Mouse (Mus musculus) hindbrain, embryonic 11.5 days (tissue): ENCODE results near the gene Csdc2. TPM values are rescaled to one million over a fixed set of nuclear protein-coding genes. Genes with fewer than 3 reads are reported as not detected.
A peak's percentile ranks its signal among the peaks of the same experiment; 100 is the strongest.

Experiments
- ATAC-seq: fragments of 200-750 bp; cut with Nextera tagmentation; 2 replicates; pipeline ENCODE4 v1.8.0; 2017; ENCODE audit warnings: mild to moderate bottlenecking, moderate TSS enrichment, moderate library complexity; ENCODE audit not compliant: low FRiP score
- DNase-seq: peaks from one replicate; pipeline ENCODE4 v3.0.0-alpha.2; 2015; ENCODE audit warnings: low spot score
- H3K27ac ChIP-seq: fragments of 300-500 bp; sonication (generic); 2 replicates; pipeline ENCODE4 v1.5.1; 2014; ENCODE audit warnings: mild to moderate bottlenecking, low read depth, low read length
- H3K27me3 ChIP-seq: fragments of 300-500 bp; sonication (generic); 2 replicates; pipeline ENCODE4 v1.6.1; 2014; ENCODE audit warnings: mild to moderate bottlenecking, low read length, moderate library complexity, mixed read lengths; ENCODE audit not compliant: control insufficient read depth, insufficient read depth
- H3K36me3 ChIP-seq: fragments of 300-500 bp; sonication (generic); 2 replicates; pipeline ENCODE4 v1.6.1; 2014; ENCODE audit warnings: mild to moderate bottlenecking, low read length, moderate library complexity, mixed read lengths; ENCODE audit not compliant: control insufficient read depth, insufficient read depth
- H3K4me1 ChIP-seq: fragments of 300-500 bp; sonication (generic); replicated peaks from 2 replicates; pipeline ENCODE4 v1.6.1; 2014; ENCODE audit warnings: low read length, mixed read lengths; ENCODE audit not compliant: control insufficient read depth, insufficient read depth
- H3K4me2 ChIP-seq: fragments of 300-500 bp; sonication (generic); replicated peaks from 2 replicates; pipeline ENCODE4 v1.6.1; 2014; ENCODE audit warnings: mild to moderate bottlenecking, low read depth, low read length
- H3K4me3 ChIP-seq: fragments of 300-500 bp; sonication (generic); 2 replicates; pipeline ENCODE4 v1.5.1; 2014; ENCODE audit warnings: low read depth, low read length
- H3K9ac ChIP-seq: fragments of 300-500 bp; sonication (generic); 2 replicates; pipeline ENCODE4 v1.6.1; 2014; ENCODE audit warnings: low read depth, low read length
- H3K9me3 ChIP-seq: fragments of 300-500 bp; sonication (generic); 2 replicates; pipeline ENCODE4 v1.6.1; 2016; ENCODE audit warnings: low read length; ENCODE audit not compliant: control insufficient read depth
- WGBS: fragments of 180-500 bp; shearing (Covaris S2); extraction: QIAGEN DNeasy Blood & Tissue Kit; methylation state at CpG from one replicate; pipeline ENCODE4 v1.1.7; 2014; 5-methylcytosine and 5-hydroxymethylcytosine counted together
- polyA plus RNA-seq: library from polyadenylated mRNA; unstranded; fragments of >200 nt; fragmentation: Nextera tagmentation; extraction: Ambion mirVana; gene quantifications from 2 replicates; pipeline ENCODE4 v1.2.1, GENCODE M21; 2014

The Csdc2 gene
- polyA plus RNA-seq, 1 experiment from 2014 or later, result 25.7 TPM

DNA sequence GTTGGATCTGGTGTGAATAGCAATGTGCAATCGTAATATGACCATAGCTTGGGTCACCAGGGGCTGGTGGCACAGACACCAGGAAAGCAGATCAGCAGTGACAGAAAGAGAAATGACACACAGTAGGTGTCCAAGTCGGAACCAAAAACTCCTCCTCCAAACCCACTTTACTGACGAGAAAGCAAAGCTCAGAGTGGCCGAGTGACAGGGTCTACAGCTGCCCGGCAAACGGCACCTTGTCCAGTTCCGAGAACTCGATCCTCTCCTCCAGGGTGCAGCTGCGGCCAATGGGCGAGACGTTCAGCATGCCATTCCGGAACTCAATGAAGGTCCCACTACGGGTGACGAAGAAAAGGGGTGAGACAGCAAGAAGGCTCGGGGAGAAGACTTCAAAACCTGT lies 18.9 kb downstream of the Csdc2 start:
- 90% methylated on average over 15 of the region's 15 CpGs for WGBS

DNA sequence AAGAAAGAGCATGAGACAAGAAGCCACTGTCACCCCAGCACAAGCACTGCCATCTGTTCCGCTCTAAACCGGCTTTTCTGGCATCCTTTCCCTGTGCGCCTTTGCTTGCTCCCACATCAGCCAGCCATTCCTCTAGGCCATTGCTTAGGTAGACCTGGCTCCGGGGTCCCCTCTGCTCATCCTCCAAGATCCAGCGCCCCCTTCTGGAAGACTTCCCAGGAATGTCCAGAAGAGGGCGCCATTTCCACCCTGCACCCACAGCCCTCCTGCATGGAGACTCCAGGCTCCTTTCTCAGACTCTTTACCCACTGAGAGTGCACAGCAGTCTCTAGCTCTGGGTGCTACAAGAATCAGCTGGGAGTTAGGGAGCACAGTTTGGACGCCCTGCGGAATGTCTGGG lies 19.9 kb downstream of the Csdc2 start:
- DNase-seq, result peak; percentile 78
- 52% methylated on average over 8 of the region's 8 CpGs for WGBS
- Histone ChIP-seq H3K4me3 (no peak overlapping the region), H3K9me3 (no peaks in the 10 kb centered on the region), H3K4me1 (no peaks in the 10 kb centered on the region), H3K36me3 (0 out of 2 replicates have a peak, but pooled peaks cover 1% of the 10 kb centered on the region), H3K4me2 (no peak overlapping the region), H3K9ac (no peak overlapping the region), H3K27me3 (no peaks in the 10 kb centered on the region), H3K27ac (no peak overlapping the region)
- no peak for ATAC-seq

More for the DNA sequence above, 18.9 kb downstream of the Csdc2 start:
- H3K4me1 ChIP-seq, result no peaks in the 10 kb centered on the region
- DNase-seq (no peak), ATAC-seq (no peak)
- no peaks in the 10 kb centered on the region for H3K27me3 ChIP-seq
- H3K9ac ChIP-seq, result no peak overlapping the region
- H3K4me2 ChIP-seq, result no peak overlapping the region
- H3K27ac ChIP-seq, result no peak overlapping the region
- no peak overlapping the region for H3K4me3 ChIP-seq
- H3K36me3 ChIP-seq, result 0 out of 2 replicates have a peak, but pooled peaks cover 2% of the 10 kb centered on the region
- H3K9me3 ChIP-seq, result no peaks in the 10 kb centered on the region

DNA sequence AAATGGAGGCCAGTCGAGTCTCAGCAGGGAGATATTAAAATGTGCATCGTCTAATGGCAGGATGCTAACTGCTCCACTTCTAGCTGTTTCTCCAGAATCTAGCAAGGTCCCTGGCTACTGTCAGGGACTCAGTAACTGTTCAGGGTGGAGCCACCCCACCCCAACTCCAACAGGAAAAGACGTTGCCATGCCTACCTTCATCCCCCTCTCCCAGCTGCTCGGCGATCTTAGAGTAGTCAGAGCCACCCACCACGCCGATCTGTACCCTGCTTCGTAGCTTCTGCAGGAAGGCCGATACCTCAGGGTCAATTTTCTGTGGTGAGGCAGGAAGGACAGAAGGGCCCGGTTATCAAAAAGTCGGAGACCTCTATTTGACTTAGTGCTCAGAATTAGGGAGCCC lies 21.0 kb downstream of the Csdc2 start:
- WGBS, result 89% methylated on average over 11 of the region's 11 CpGs
- DNase-seq, result no peak
- ATAC-seq, result no peak
- no peak overlapping the region for H3K4me2 ChIP-seq
- no peaks in the 10 kb centered on the region for H3K36me3 ChIP-seq
- no peak overlapping the region for H3K9ac ChIP-seq
- no peaks in the 10 kb centered on the region for H3K27me3 ChIP-seq
- no peak overlapping the region for H3K27ac ChIP-seq
- H3K9me3 ChIP-seq, result no peaks in the 10 kb centered on the region
- H3K4me1 ChIP-seq, result no peaks in the 10 kb centered on the region
- H3K4me3 ChIP-seq, result no peak overlapping the region

GRCm38 (mm10) chr15:81958906-81959305 lies 22.3 kb downstream of the Csdc2 start:
- Histone ChIP-seq H3K36me3 (no peaks in the 10 kb centered on the region), H3K27ac (no peak overlapping the region), H3K9ac (no peak overlapping the region), H3K4me1 (no peaks in the 10 kb centered on the region), H3K4me2 (no peak overlapping the region), H3K9me3 (no peaks in the 10 kb centered on the region), H3K27me3 (no peaks in the 10 kb centered on the region), H3K4me3 (no peak overlapping the region)
- ATAC-seq (no peak), DNase-seq (no peak)
- WGBS, result 92% methylated on average over 3 of the region's 3 CpGs

DNA sequence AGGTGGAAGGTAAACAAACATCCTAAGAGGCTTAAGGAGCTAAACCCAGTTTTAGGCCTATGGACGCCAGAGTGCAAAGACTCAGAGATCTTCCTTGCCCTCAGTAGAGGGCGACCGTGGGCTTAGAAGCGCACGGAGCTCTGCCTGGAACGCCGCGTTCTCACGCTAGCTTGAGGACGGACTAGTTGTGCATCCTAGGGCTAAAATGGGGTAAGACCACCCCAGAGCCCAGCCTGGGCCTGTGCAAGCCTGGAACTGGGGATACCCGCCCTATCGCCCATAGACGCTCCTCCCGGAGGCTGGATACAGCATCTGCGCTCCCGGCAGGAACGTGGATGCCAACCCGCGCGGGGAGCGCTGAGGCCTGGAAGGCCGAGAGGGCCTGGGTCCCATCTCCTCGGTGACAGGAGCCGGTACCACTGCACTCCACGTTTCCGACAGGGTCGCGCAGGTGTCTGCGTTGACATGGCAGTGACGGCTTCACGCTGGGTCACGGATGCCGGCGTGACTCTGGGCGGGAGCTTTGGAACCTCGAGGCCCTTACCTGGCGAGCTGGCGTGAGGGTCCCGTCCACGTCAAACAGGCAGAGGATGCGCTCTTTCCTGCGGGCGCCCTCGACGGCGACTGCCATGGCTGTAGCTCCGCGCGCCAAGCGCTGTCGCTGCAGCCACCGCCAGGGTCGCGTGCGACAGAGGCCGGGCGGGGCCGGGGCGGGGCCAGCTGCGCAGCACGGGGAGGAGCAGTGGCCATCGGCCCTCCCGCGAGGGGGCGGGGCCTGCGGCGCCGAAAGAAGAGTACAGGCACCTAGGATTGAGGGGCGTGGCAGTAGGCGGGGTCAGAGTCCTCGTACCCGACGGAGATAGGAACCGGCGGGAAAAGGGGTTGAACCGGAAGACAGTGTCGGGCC lies 23.9 kb downstream of the Csdc2 start, which contains the start of gene Pmm1:
TSS of gene Pmm1 (minus strand) at position 760 of the 907 bp plus-strand sequence.
- Histone ChIP-seq H3K9ac (peak within 1 kb of the TSS; percentile 78), H3K27me3 (no peaks in the 10 kb centered on the region), H3K4me2 (peak within 1 kb of the TSS; percentile 99), H3K4me3 (peak within 1 kb of the TSS; percentile 57), H3K9me3 (no peaks in the 10 kb centered on the region), H3K27ac (peak within 1 kb of the TSS; percentile 67), H3K4me1 (no peaks in the 10 kb centered on the region), H3K36me3 (no peaks in the 10 kb centered on the region)
- DNase-seq (peak; percentile 100), ATAC-seq (peak; percentile 98)
- under 1% methylated on average over 69 of the region's 77 CpGs for WGBS

DNA sequence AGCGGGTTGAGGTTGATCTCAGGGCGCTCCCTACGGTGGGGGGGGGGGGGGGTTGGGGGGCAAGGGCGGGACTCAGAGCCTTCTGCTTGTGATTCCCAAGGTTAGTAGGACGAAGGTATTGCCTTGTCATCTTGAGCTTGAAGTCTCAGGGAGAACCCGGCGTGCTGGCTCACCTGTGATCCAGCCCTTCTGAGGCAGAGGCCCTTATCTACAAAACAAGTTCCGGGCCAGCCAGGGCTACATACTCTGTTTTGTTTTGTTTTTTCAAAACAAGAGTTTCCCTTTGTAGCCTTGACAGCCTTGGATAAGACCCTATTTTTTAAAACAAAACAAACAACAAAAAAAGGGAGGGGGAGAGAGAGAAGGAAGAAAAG lies 24.5 kb downstream of the Csdc2 start:
- 8% methylated on average over 6 of the region's 8 CpGs for WGBS
- Histone ChIP-seq H3K4me2 (peak overlapping the region; percentile 99), H3K36me3 (no peaks in the 10 kb centered on the region), H3K27ac (no peak overlapping the region), H3K9ac (no peak overlapping the region), H3K9me3 (no peaks in the 10 kb centered on the region), H3K27me3 (no peaks in the 10 kb centered on the region), H3K4me3 (peak overlapping the region; percentile 57), H3K4me1 (no peaks in the 10 kb centered on the region)
- DNase-seq (no peak), ATAC-seq (no peak)

DNA sequence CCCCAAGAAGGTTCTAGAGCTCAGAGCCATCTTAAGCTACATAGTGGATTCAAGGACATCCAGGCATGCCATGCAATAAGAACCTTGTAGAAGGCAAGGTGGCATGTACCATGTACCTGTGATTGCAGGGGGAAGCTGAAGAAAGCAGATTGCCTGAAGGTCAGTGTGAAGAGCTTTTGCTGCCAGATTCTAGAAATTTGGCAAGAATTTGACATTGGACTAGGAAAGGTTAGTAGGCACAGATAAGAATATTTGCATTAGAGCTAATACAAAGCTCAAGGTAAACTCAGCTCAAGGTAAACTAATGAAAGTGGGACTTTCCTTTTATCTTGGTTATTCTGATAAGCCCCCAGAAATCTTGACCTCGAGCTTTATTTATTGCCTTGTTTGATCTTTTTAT lies 27.7 kb downstream of the Csdc2 start:
- Histone ChIP-seq H3K4me2 (no peak overlapping the region), H3K4me1 (no peaks in the 10 kb centered on the region), H3K9ac (no peak overlapping the region), H3K9me3 (no peaks in the 10 kb centered on the region), H3K4me3 (no peak overlapping the region), H3K36me3 (no peaks in the 10 kb centered on the region), H3K27ac (no peak overlapping the region), H3K27me3 (no peaks in the 10 kb centered on the region)
- DNase-seq (no peak), ATAC-seq (no peak)
- WGBS, result 74% methylated on average over 1 of the region's 1 CpGs

DNA sequence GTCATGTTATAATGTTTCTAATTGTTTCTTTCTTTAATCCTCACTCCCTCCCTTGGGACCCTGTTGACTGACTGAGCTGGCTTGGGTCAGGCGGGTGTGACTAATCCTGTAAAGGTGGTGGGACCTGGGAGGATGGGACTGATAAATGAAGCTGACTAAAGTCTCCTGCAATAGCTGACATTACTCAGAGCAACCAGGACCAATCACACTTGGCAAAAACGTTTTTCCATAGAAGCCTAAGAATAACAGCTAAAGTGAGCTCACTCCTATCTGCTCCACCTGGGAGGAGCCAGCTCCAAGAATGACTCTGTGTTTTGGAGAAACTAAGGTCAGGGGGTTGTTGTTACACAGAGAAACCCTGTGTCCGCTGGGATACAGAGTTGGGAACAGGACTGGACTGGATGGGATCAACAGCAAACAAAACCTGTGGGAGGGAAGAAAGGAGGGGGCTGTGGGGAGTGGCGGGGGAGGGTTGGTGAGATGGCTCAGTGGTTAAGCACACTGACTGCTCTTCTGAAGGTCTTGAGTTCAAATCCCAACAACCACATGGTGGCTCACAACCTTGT lies 28.5 kb downstream of the Csdc2 start:
- no peak for ATAC-seq
- Histone ChIP-seq H3K27ac (no peak overlapping the region), H3K27me3 (no peaks in the 10 kb centered on the region), H3K36me3 (no peaks in the 10 kb centered on the region), H3K4me3 (no peak overlapping the region), H3K9me3 (no peaks in the 10 kb centered on the region), H3K9ac (no peak overlapping the region), H3K4me2 (no peak overlapping the region), H3K4me1 (no peaks in the 10 kb centered on the region)
- no peak for DNase-seq
- WGBS, result 60% methylated on average over 4 of the region's 4 CpGs
